Mouse (Mus musculus): ENCODE measurements around the gene Kcng4. TPM values are rescaled to one million over a fixed set of nuclear protein-coding genes. Genes with fewer than 3 reads are reported as not detected.

The Kcng4 gene
- polyA plus RNA-seq, 1 experiment = not detected

- Histone ChIP-seq H3ac (ENCODE audit: control insufficient read depth, insufficient read length) (no peak overlapping the region), H3K79me2 (ENCODE audit: control insufficient read depth, insufficient read depth) (no peaks in the 10 kb centered on the region), H3K36me3 (ENCODE audit: control insufficient read depth, insufficient read depth) (no peaks in the 10 kb centered on the region), H3K4me2 (ENCODE audit: low read depth) (no peak overlapping the region), H3K27me3 (ENCODE audit: control insufficient read depth, insufficient read depth, insufficient read length) (peaks cover 74% of the 10 kb centered on the region), H3K4me3 (no peak overlapping the region)
- no peak for TF ChIP-seq USF1 (IDR thresholded peaks at IDR 0.05; ENCODE audit: low read depth)
- TF ChIP-seq POLR2AphosphoS2 (IDR thresholded peaks at IDR 0.05; ENCODE audit: insufficient read length, low read depth) = no peak
- TF ChIP-seq CEBPB (IDR thresholded peaks at IDR 0.05; ENCODE audit: insufficient read depth, poor library complexity, severe bottlenecking) = no peak
- TF ChIP-seq SRF (IDR thresholded peaks at IDR 0.05; ENCODE audit: control insufficient read depth, insufficient read length, low read depth) = no peak
- TF ChIP-seq MYOG (IDR thresholded peaks at IDR 0.05; ENCODE audit: control insufficient read depth in 1 of 3, insufficient read depth in 1 of 3, insufficient read length in 2 of 3, low read depth in 2 of 3) = no peak
- TF ChIP-seq TCF12 (IDR thresholded peaks at IDR 0.05; ENCODE audit: insufficient read depth, poor library complexity, severe bottlenecking) = no peak
- TF ChIP-seq REST (IDR thresholded peaks at IDR 0.05; ENCODE audit: insufficient read depth, insufficient read length) = no peak
- no peak for TF ChIP-seq POLR2A (IDR thresholded peaks at IDR 0.05; ENCODE audit: insufficient read length, low read depth)
- TF ChIP-seq MYOD1 (IDR thresholded peaks at IDR 0.05; ENCODE audit: control insufficient read depth in 1 of 3, insufficient read length in 2 of 3, low read depth in 2 of 3) = no peak
- TF ChIP-seq E2F4 (IDR thresholded peaks at IDR 0.05; ENCODE audit: insufficient read depth) = no peak
- no peak for TF ChIP-seq MAX (IDR thresholded peaks at IDR 0.05; ENCODE audit: low read depth)
- TF ChIP-seq TCF3 (IDR thresholded peaks at IDR 0.05; ENCODE audit: insufficient read length, low read depth) = no peak
Observed at GRCm38 (mm10) chr8:119616358-119616757, 19.1 kb downstream of the Kcng4 start.

- no peak overlapping the region for H3ac ChIP-seq (ENCODE audit: control insufficient read depth, insufficient read length)
- no peak overlapping the region for H3K4me2 ChIP-seq (ENCODE audit: low read depth)
- H3K4me3 ChIP-seq = no peak overlapping the region
- H3K27me3 ChIP-seq (ENCODE audit: control insufficient read depth, insufficient read depth, insufficient read length) = peaks cover 65% of the 10 kb centered on the region
- no peak for TF ChIP-seq E2F4 (IDR thresholded peaks at IDR 0.05; ENCODE audit: insufficient read depth)
- TF ChIP-seq SRF (IDR thresholded peaks at IDR 0.05; ENCODE audit: control insufficient read depth, insufficient read length, low read depth) = no peak
- TF ChIP-seq MYOD1 (IDR thresholded peaks at IDR 0.05; ENCODE audit: control insufficient read depth in 1 of 3, insufficient read length in 2 of 3, low read depth in 2 of 3) = no peak
- TF ChIP-seq TCF3 (IDR thresholded peaks at IDR 0.05; ENCODE audit: insufficient read length, low read depth) = no peak
- TF ChIP-seq MAX (IDR thresholded peaks at IDR 0.05; ENCODE audit: low read depth) = no peak
- no peak for TF ChIP-seq MYOG (IDR thresholded peaks at IDR 0.05; ENCODE audit: control insufficient read depth in 1 of 3, insufficient read depth in 1 of 3, insufficient read length in 2 of 3, low read depth in 2 of 3)
- no peak for TF ChIP-seq USF1 (IDR thresholded peaks at IDR 0.05; ENCODE audit: low read depth)
- no peak for TF ChIP-seq POLR2A (IDR thresholded peaks at IDR 0.05; ENCODE audit: insufficient read length, low read depth)
- TF ChIP-seq CEBPB (IDR thresholded peaks at IDR 0.05; ENCODE audit: insufficient read depth, poor library complexity, severe bottlenecking) = no peak
- no peak for TF ChIP-seq POLR2AphosphoS2 (IDR thresholded peaks at IDR 0.05; ENCODE audit: insufficient read length, low read depth)
- TF ChIP-seq TCF12 (IDR thresholded peaks at IDR 0.05; ENCODE audit: insufficient read depth, poor library complexity, severe bottlenecking) = no peak
- TF ChIP-seq REST (IDR thresholded peaks at IDR 0.05; ENCODE audit: insufficient read depth, insufficient read length) = no peak
- H3K36me3 ChIP-seq (ENCODE audit: control insufficient read depth, insufficient read depth) = no peaks in the 10 kb centered on the region
- no peaks in the 10 kb centered on the region for H3K79me2 ChIP-seq (ENCODE audit: control insufficient read depth, insufficient read depth)
Observed at GRCm38 (mm10) chr8:119615096-119615495, 20.4 kb downstream of the Kcng4 start.

GRCm38 (mm10) chr8:119612471-119612870, 23.0 kb downstream of the Kcng4 start, which contains the start of gene Adad2:
Adad2 (plus strand) TSS chr8:119612747.
- Histone ChIP-seq H3K36me3 (ENCODE audit: control insufficient read depth, insufficient read depth) (no peaks in the 10 kb centered on the region), H3ac (ENCODE audit: control insufficient read depth, insufficient read length) (no peak within 1 kb of the TSS), H3K79me2 (ENCODE audit: control insufficient read depth, insufficient read depth) (no peaks in the 10 kb centered on the region), H3K4me2 (ENCODE audit: low read depth) (no peak within 1 kb of the TSS), H3K27me3 (ENCODE audit: control insufficient read depth, insufficient read depth, insufficient read length) (peaks cover 50% of the 10 kb centered on the region), H3K4me3 (no peak within 1 kb of the TSS)
- TF ChIP-seq MYOG (IDR thresholded peaks at IDR 0.05; ENCODE audit: control insufficient read depth in 1 of 3, insufficient read depth in 1 of 3, insufficient read length in 2 of 3, low read depth in 2 of 3) = no peak
- TF ChIP-seq MYOD1 (IDR thresholded peaks at IDR 0.05; ENCODE audit: control insufficient read depth in 1 of 3, insufficient read length in 2 of 3, low read depth in 2 of 3) = no peak
- TF ChIP-seq TCF12 (IDR thresholded peaks at IDR 0.05; ENCODE audit: insufficient read depth, poor library complexity, severe bottlenecking) = no peak
- no peak for TF ChIP-seq TCF3 (IDR thresholded peaks at IDR 0.05; ENCODE audit: insufficient read length, low read depth)
- no peak for TF ChIP-seq POLR2A (IDR thresholded peaks at IDR 0.05; ENCODE audit: insufficient read length, low read depth)
- no peak for TF ChIP-seq MAX (IDR thresholded peaks at IDR 0.05; ENCODE audit: low read depth)
- no peak for TF ChIP-seq SRF (IDR thresholded peaks at IDR 0.05; ENCODE audit: control insufficient read depth, insufficient read length, low read depth)
- no peak for TF ChIP-seq REST (IDR thresholded peaks at IDR 0.05; ENCODE audit: insufficient read depth, insufficient read length)
- no peak for TF ChIP-seq E2F4 (IDR thresholded peaks at IDR 0.05; ENCODE audit: insufficient read depth)
- TF ChIP-seq POLR2AphosphoS2 (IDR thresholded peaks at IDR 0.05; ENCODE audit: insufficient read length, low read depth) = no peak
- no peak for TF ChIP-seq USF1 (IDR thresholded peaks at IDR 0.05; ENCODE audit: low read depth)
- TF ChIP-seq CEBPB (IDR thresholded peaks at IDR 0.05; ENCODE audit: insufficient read depth, poor library complexity, severe bottlenecking) = no peak

- no peaks in the 10 kb centered on the region for H3K27me3 ChIP-seq (ENCODE audit: control insufficient read depth, insufficient read depth, insufficient read length)
Observed at GRCm38 (mm10) chr8:119606224-119606623, 29.3 kb downstream of the Kcng4 start.

More at GRCm38 (mm10) chr8:119606224-119606623, 29.3 kb downstream of the Kcng4 start:
- H3ac ChIP-seq (ENCODE audit: control insufficient read depth, insufficient read length) = no peak overlapping the region
- H3K4me2 ChIP-seq (ENCODE audit: low read depth) = no peak overlapping the region
- TF ChIP-seq CEBPB (IDR thresholded peaks at IDR 0.05; ENCODE audit: insufficient read depth, poor library complexity, severe bottlenecking) (no peak), POLR2A (IDR thresholded peaks at IDR 0.05; ENCODE audit: insufficient read length, low read depth) (no peak), TCF3 (IDR thresholded peaks at IDR 0.05; ENCODE audit: insufficient read length, low read depth) (no peak), MAX (IDR thresholded peaks at IDR 0.05; ENCODE audit: low read depth) (no peak), REST (IDR thresholded peaks at IDR 0.05; ENCODE audit: insufficient read depth, insufficient read length) (no peak), USF1 (IDR thresholded peaks at IDR 0.05; ENCODE audit: low read depth) (no peak), MYOD1 (IDR thresholded peaks at IDR 0.05; ENCODE audit: control insufficient read depth in 1 of 3, insufficient read length in 2 of 3, low read depth in 2 of 3) (no peak), TCF12 (IDR thresholded peaks at IDR 0.05; ENCODE audit: insufficient read depth, poor library complexity, severe bottlenecking) (no peak), POLR2AphosphoS2 (IDR thresholded peaks at IDR 0.05; ENCODE audit: insufficient read length, low read depth) (no peak), SRF (IDR thresholded peaks at IDR 0.05; ENCODE audit: control insufficient read depth, insufficient read length, low read depth) (no peak), E2F4 (IDR thresholded peaks at IDR 0.05; ENCODE audit: insufficient read depth) (no peak), MYOG (IDR thresholded peaks at IDR 0.05; ENCODE audit: control insufficient read depth in 1 of 3, insufficient read depth in 1 of 3, insufficient read length in 2 of 3, low read depth in 2 of 3) (no peak)
- no peak overlapping the region for H3K4me3 ChIP-seq
- no peaks in the 10 kb centered on the region for H3K36me3 ChIP-seq (ENCODE audit: control insufficient read depth, insufficient read depth)
- H3K79me2 ChIP-seq (ENCODE audit: control insufficient read depth, insufficient read depth) = peaks cover 10% of the 10 kb centered on the region

Measured in myocyte (in vitro differentiated cells).